Mouse (Mus musculus) urinary bladder, postnatal 36 days (tissue): Measurements from ENCODE around the gene Dock2.
A peak's percentile ranks its signal among the peaks of the same experiment; 100 is the strongest.
"Not testable (repeated sequence)": the region's sequence is repeated elsewhere in the genome, so short reads cannot be mapped to it uniquely, and the experiment has no call there.

Experiments used
- DNase-seq, 2 experiments: peaks; one replicate each; pipeline ENCODE4 v3.0.0; 2022; ENCODE audit warnings: low spot score in 2 of 2, mixed read lengths in 1 of 2

The Dock2 gene

GRCm38 (mm10) chr11:34783587-34784043, at the start of gene Dock2:
Gene Dock2, minus strand, starts transcription at chr11:34783892.
- DNase-seq = no peak

- no peak for DNase-seq
These were observed 49.0 kb upstream of the Dock2 start for GRCm38 (mm10) chr11:34832678-34833077.

GRCm38 (mm10) chr11:34827803-34828202, 44.1 kb upstream of the Dock2 start:
- DNase-seq = no peak

DNA sequence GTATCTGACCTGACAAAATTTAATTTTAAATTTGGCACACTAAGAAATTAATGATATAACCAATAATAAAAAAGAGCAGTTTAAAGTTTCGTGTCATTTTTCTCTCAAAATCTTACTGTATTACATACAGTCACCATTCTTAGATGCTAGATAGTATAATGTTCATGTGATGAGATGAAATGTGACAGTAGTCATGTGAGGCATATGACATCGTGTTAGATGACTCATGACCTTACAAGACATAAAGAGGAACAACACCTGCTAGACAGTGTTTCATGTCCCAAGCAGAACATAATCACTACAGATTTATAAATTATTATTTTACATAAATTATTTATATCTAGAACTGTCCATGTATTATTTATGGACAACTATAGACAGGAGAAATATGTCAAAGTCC, 43.2 kb upstream of the Dock2 start:
- DNase-seq = no peak

- DNase-seq = no peak
These were observed 41.1 kb upstream of the Dock2 start for GRCm38 (mm10) chr11:34824791-34825190.

GRCm38 (mm10) chr11:34814767-34815166, 31.1 kb upstream of the Dock2 start:
- no peak for DNase-seq

- DNase-seq = no peak
These were observed 30.6 kb upstream of the Dock2 start for GRCm38 (mm10) chr11:34814319-34814718.

DNA sequence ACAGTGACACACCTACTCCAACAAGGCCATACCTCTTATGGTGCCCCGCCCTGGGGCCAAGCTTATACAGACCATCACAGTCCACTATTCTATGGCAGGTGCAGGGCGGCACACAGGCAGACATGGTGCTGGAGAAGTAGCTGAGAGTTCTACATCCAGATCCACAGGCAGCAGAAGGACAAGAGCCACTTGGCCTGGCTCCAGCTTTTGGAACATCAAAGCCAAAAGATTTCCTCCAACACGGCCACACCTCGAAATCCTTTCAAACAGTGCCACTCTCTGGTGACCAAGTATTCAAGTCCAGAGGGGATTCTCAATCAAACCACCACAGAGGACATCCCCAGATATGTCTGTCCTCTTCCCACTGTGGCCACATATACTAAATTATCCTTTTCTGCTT, 21.3 kb upstream of the Dock2 start:
- not testable (repeated sequence) for DNase-seq

- not testable (repeated sequence) for DNase-seq
These were observed 14.4 kb upstream of the Dock2 start for GRCm38 (mm10) chr11:34798066-34798465.

GRCm38 (mm10) chr11:34796097-34796496, 12.4 kb upstream of the Dock2 start:
- DNase-seq = no peak

- DNase-seq = no peak
These were observed 8.2 kb upstream of the Dock2 start for GRCm38 (mm10) chr11:34791872-34792271.

GRCm38 (mm10) chr11:34784864-34785263, 1.2 kb upstream of the Dock2 start:
- DNase-seq = no peak

- peak in 1 of 2 experiments; percentile 10 for DNase-seq
These were observed 919 bp downstream of the Dock2 start for GRCm38 (mm10) chr11:34782516-34783430.

- no peak for DNase-seq
These were observed 2.9 kb downstream of the Dock2 start for GRCm38 (mm10) chr11:34780786-34781185.

- DNase-seq = no peak
These were observed 3.7 kb downstream of the Dock2 start for GRCm38 (mm10) chr11:34779966-34780365.

GRCm38 (mm10) chr11:34778351-34778750, 5.3 kb downstream of the Dock2 start:
- DNase-seq = no peak

GRCm38 (mm10) chr11:34777529-34777928, 6.2 kb downstream of the Dock2 start:
- no peak for DNase-seq

GRCm38 (mm10) chr11:34776054-34776453, 7.6 kb downstream of the Dock2 start:
- no peak for DNase-seq

DNA sequence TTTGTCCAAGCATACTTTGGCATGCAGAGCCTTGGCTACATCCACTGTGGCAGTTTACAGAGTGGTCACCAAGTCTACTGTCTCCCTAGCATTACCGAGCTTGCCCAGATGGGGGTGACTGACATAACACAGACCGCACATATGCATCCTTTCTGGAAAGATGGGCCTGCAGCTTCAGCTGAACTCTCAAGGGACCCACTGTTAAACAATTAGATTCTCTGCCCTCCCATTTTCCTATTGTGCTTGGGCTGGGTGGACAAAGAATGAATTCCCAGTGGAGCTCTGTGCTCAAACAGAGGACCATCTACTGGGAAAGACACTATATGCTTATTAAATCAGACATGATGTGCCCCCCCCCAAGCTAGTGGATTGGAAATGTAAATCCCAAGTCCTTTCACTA, 9.1 kb downstream of the Dock2 start:
- no peak for DNase-seq

- DNase-seq = no peak
These were observed 10.3 kb downstream of the Dock2 start for GRCm38 (mm10) chr11:34773304-34773895.

GRCm38 (mm10) chr11:34771221-34771986, 12.3 kb downstream of the Dock2 start:
- peak in 1 of 2 experiments; percentile 52 for DNase-seq

DNA sequence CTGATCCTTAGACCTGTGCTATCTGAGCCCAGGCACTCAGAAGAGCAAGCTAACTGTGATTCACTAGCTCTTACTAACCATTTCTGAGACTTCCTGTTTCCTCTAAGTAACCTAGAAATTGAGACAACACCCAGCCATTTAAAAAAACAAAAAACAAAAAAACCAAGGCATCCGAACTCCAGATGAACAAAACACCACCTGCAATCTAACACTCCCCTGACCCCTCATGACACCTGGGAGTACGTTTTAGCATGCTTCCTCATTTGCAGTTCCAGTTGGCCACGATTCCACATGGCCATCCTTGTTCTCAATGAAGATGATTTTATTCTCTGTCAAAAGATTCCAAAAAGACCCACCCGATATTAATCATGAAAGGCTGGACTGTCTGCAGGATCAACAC, 13.0 kb downstream of the Dock2 start:
- DNase-seq = no peak
